Mouse (Mus musculus) adrenal gland, adult 8-10 months (tissue): ENCODE measurements around the gene Macrod2. TPM values are rescaled to one million over a fixed set of nuclear protein-coding genes. Genes with fewer than 3 reads are reported as not detected.

Experiments used
- DNase-seq: peaks from one replicate; pipeline ENCODE4 v3.0.0; 2022
- total RNA-seq, 4 experiments: library from RNA; stranded (reverse); gene quantifications; 2 replicates each; pipeline ENCODE4 v1.2.4; 2022

Gene Macrod2
- total RNA-seq, 4 experiments from 2014 or later: 5.2 to 11.9 (median 7.8) TPM

DNA sequence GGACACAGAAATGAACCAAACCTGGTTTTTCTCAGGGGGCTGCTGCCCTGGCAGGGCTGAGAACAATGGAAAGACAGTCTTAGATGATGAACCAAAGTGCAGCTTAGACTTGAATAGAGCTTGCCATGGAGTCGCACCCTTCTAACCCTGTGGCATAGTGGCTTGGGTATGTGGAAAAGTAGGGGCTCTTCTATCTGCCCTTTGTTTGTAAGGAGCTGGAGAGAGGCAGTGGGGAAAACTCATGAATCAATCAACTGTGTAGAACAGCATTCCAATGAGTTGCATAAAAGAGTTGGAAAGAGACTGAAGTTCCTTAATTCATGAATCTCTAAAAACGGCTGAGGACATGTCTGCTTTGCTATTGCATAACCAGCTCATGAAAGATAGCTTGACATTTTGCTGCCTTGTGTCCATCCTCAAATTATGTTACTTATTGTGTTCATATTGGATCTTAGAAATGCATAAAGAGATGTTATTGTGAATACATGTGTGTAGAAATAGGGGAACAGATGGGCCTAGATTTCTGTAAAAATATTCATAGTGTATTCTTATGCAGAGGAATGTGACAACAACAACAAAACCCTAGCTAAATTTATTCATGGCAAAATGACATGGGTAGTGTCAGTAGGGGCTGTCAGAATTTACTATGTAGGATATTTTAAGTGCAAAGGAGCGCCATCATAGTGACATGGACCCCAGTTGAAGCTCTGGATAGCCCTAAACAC, 197.6 kb downstream of the Macrod2 start:
- DNase-seq: no peak

GRCm38 (mm10) chr2:140596906-140597305, 201.8 kb downstream of the Macrod2 start:
- no peak for DNase-seq

- no peak for DNase-seq
Measured at GRCm38 (mm10) chr2:140615451-140615850, 220.3 kb downstream of the Macrod2 start.

DNA sequence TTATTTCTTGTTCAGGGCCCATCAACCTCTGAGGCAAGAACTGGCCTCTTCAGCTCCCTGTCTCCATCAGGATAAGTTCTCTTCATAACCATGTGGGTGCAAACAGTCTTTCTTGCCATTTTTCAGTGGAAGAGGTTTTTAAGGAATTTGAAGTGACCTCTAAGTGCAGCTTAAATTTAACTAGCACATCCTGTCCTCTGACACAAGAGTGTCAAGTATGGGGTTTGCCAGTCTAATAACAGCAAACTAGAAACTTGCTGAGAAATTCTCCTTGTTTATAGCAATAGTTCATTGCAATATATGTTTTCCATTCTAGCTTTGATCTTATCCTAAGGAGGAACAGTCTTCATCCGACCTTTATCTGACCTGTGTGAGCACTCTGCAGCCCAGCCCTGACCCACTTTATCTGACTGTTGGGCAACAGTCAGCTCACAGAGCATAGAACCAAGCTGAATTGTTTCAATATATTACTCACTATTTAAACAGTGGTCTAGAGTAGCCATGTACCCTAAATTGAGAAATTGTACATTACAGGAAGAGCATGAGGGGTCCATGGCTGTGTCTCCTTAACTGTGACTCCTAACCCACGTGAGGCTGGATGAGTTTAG, 226.7 kb downstream of the Macrod2 start:
- DNase-seq: no peak

DNA sequence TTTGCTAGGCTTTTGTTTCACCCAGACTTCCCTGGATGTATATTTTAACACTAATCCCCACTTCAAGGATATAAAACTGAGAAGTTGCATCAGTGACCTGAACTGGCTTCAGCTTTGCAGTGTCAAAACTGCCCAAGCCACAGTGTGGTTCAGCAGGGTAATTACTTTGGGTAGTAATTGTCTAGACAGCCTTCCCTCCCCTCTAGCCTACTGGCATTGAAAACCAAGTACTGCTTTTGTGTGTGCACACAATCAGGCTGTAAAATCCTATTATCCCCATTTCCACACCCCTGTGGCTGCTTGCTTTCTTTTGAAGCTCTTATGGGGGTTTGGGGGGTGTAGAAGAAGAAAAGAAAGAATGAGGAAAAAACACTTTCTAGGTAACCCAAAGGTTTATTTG, 258.4 kb downstream of the Macrod2 start:
- DNase-seq: no peak

- DNase-seq: no peak
Measured at GRCm38 (mm10) chr2:140653978-140654377, 258.9 kb downstream of the Macrod2 start.

- no peak for DNase-seq
Measured at GRCm38 (mm10) chr2:140662673-140663072, 267.6 kb downstream of the Macrod2 start.

DNA sequence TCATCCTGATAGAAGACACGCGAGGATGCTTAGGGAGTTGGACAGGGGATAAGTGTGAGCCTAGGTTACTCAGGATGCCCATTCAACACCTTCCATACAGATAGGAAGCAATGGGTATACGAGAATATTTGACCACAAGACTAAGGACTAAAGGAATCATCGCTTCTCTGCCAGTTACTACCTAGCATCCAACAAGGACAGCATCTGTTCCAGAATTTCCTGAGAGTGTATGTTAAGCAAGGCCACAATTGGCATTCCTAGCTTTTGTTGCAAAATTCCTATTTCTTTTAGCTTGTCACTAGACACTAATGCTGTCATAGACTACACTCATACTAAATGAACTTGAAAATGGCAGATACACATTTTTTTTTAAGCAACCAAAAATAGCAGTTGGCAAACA, 269.3 kb downstream of the Macrod2 start:
- no peak for DNase-seq

DNA sequence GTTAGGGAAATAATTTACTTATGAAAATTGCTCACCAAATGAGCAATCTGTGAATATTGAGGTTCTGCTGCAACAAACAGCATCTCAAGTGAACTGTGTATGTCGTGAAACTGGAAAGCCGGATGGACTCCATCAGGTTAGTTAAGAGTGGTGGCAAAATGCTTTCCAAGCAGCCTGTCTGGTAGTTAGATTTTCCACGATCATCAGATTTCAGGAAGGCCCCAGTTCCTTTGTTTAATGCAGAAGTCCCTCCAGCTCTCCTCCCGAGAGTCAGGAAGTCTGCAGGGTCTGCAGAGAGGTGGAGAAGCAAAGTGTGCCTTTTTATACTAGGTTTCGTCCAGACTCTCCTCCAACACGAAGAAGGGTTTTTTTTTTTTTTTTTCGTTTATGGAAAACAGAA, 271.7 kb downstream of the Macrod2 start:
- no peak for DNase-seq

- no peak for DNase-seq
Measured at GRCm38 (mm10) chr2:140667261-140668047, 272.3 kb downstream of the Macrod2 start.

DNA sequence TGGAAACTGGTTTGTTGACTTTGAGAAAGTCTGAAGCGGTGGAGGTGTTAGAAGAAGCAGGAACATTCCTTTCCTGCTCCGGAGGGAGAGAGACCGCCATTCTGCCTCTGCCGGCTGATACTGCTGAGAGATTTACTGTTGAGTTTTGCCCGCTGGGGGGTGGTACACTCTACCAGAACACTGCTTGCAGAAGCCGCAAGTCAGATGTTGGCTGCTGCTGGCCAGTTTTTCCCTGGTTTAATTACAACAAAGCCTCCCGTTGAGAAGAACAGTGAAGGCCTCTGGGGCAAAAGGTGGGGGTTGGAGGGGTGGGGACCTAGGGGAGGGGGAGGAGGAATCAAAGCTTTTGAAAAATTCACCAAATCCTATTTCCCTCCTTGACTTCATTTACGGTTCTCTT, 273.2 kb downstream of the Macrod2 start:
- peak; percentile 29 for DNase-seq

DNA sequence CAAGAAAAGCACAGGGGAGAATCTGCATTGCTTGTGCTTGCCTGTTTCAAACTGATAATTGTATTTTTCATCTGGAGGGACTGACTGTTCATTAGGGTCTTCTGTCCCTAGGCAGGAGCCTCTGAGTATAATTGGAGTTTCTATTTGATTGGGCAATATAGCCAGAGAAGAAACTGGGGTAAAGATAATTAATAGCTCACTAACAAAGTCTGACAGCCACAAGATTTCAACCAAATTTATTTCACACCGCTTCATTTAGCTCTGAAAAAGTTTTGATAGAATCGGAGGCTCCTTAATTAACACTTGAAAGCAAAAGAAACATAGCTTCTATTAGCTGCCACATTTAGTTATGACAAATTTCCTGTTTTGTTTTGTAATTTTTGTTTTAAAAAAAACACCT, 274.0 kb downstream of the Macrod2 start:
- no peak for DNase-seq

DNA sequence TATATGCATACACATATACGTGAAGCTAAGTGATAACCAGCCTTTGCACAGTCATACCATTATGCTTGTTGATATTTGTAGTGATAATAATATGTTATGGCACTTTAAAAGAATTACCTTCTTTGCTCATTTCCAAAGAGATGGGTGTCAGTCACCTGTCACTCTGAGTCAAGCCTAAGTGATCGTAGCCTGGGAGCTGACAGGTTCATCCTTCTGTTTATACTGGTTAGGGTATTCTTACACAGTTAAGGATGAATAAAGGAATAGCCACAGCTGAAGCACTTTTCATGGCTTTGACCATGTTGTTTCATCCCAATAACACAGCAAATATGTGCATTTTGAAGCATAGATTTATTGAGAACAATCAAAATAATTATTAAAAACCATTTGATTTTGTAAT, 274.7 kb downstream of the Macrod2 start:
- DNase-seq: no peak

GRCm38 (mm10) chr2:140670457-140670856, 275.3 kb downstream of the Macrod2 start:
- peak; percentile 15 for DNase-seq

DNA sequence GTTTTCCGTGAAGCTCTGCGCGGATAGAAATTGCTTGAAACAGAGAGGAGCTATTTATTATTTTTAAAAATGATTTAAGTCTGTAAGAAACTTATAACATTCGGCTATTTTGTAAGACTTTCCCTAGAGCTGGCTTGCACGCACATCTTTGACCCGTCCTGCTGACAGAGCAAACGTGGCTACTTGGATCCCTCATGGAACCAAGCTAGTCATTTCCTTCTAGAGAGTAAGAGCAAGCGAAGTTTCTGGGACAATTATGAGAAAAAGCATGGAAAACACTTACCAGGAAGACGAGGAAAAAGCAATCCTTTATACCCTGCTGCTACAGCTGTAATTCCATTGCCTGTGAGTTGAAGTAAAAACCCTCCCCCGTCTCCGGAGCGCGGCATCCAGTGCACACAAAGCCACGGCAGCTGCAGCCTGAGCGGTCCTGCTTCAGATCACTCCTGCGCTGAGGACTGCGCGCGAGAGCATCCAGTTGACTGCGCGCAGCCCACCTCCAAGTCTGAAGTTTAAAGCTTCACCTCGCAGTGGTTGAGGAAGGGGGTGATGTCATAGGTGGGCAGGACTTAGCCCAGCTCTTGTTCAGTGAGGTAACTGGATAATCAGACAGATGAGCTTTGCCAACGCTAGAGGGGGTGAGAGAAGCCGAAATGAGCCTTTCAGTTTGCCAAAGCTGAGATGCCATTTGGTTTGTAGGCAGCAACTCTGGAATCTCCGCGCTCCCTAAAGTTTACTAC, 276.0 kb downstream of the Macrod2 start, which contains the start of gene Flrt3:
Flrt3 (minus strand) TSS at position 507 of the 740 bp plus-strand sequence.
- peak; percentile 88 for DNase-seq

- no peak for DNase-seq
Measured at GRCm38 (mm10) chr2:140673466-140673865, 278.4 kb downstream of the Macrod2 start.

- DNase-seq: no peak
Measured at GRCm38 (mm10) chr2:140676728-140677127, 281.6 kb downstream of the Macrod2 start.

GRCm38 (mm10) chr2:140690906-140691305, 295.8 kb downstream of the Macrod2 start:
- DNase-seq: no peak

- DNase-seq: no peak
Measured at GRCm38 (mm10) chr2:140691403-140691802, 296.3 kb downstream of the Macrod2 start.

DNA sequence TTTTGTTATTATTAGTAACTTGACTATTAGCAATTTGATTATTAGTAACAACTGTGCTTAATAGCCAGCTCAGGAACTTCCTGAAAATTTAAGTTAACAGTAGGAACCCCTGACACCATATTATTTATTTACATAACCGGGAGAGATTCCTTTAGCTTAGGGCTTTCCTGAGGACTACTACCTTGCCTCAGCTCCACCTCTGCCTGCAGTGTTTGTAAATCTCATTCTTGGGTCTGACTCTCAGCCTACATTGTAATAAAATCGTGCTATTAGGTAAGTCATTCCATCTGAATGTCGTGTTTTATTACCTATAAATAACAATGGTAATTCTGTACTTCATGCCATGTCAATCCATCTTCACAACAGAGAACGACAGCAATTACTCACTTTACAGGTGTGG, 297.4 kb downstream of the Macrod2 start:
- DNase-seq: no peak

GRCm38 (mm10) chr2:140693845-140694244, 298.7 kb downstream of the Macrod2 start:
- no peak for DNase-seq

GRCm38 (mm10) chr2:140698585-140698984, 303.5 kb downstream of the Macrod2 start:
- no peak for DNase-seq

DNA sequence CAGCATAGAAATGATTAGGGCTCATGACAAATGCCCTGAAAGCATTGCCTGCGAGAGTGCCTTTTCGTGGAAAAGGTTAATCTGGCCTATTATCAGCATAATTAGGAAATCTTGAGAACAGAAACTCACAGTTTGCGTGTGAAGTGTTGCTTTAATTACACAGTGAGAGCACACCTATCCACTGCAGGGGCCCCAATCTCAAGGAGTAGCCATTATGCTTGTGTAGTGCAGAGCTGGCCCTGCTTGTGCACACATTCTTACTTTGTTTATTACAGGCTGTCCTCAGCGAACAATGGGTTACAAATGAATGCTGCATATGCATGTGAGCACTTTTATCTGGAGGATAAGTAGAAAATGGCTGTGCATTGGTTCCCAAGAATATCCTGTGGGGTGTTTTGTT, 308.3 kb downstream of the Macrod2 start:
- no peak for DNase-seq
